ENCODE assay signal across 15 mouse cellular contexts in the genomic region with DNA sequence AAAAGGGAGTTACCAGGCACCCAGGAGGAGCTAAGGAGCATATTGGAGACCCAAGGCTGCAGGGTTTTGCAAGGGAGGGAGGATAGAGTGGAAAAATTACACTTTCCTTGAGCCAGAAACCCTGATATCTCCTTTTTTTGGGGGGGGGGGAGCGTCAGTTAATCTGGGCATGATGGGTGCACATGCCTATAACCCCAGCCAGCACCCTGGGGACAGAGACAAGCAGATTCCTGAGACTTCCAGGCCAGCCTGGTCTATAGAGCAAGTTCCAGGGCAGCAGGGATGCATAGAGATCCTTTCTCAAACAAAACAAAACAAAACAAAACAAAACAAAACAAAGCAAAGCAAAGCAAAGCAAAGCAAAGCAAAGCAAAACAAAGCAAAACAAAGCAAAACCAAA. TPM values are rescaled to one million over a fixed set of nuclear protein-coding genes. Genes with fewer than 3 reads are reported as not detected.
A peak's percentile ranks its signal among the peaks of the same experiment; 100 is the strongest.
DNase-seq lines count a peak whose midpoint lies in the region; ATAC-seq and TF ChIP-seq lines count a peak whose summit lies in the region.
"Had no signal": no experiment of that assay in that cellular context is flagged by ENCODE, and none has a peak within 500 bp of the region (broad histone marks: within the 10 kb centered on the region; RNA-seq: fewer than 3 reads in every experiment).

No protein-coding gene starts in this region.

- no peak overlapping the region for H3K4me3 ChIP-seq in heart, embryonic 11.5 days (ENCODE audit: low read depth, low read length)
- H3K4me3 ChIP-seq in liver, adult 2 months (ENCODE audit: insufficient read depth, low read depth, low read length): no peak overlapping the region
- no peak overlapping the region for H3K4me3 ChIP-seq in liver, embryonic 11.5 days (ENCODE audit: low read depth, low read length)
- H3K4me3 ChIP-seq in embryonic facial prominence, embryonic 12.5 days: no peak overlapping the region
- no peak overlapping the region for H3K4me3 ChIP-seq in limb, embryonic 15.5 days
- H3K4me3 ChIP-seq in neural tube, embryonic 15.5 days (replicated peaks): no peak overlapping the region
- H3K4me3 ChIP-seq: forebrain, embryonic 15.5 days had no signal

- H3K4me2 ChIP-seq in heart, embryonic 11.5 days: no peak overlapping the region; the same call in 1 of the 2 replicates
- no peak overlapping the region for H3K4me2 ChIP-seq in liver, embryonic 11.5 days
- no peak overlapping the region for H3K4me2 ChIP-seq in embryonic facial prominence, embryonic 12.5 days (replicated peaks)
- H3K4me2 ChIP-seq in limb, embryonic 15.5 days: no peak overlapping the region
- H3K4me2 ChIP-seq in neural tube, embryonic 15.5 days: no peak overlapping the region
- H3K4me2 ChIP-seq: forebrain, embryonic 15.5 days had no signal

- H3K27ac ChIP-seq in heart, embryonic 11.5 days (ENCODE audit: low read depth, low read length): peak overlapping the region; percentile 68
- peak overlapping the region; percentile 50; the same call in 1 of the 2 replicates for H3K27ac ChIP-seq in liver, adult 2 months (replicated peaks; ENCODE audit: insufficient read depth, low read depth, low read length)
- H3K27ac ChIP-seq in liver, embryonic 11.5 days (ENCODE audit: low read depth, low read length): no peak overlapping the region
- peak overlapping the region; percentile 79; the same call in 1 of the 2 replicates for H3K27ac ChIP-seq in embryonic facial prominence, embryonic 12.5 days
- H3K27ac ChIP-seq in limb, embryonic 15.5 days: peak overlapping the region; percentile 79
- no peak overlapping the region for H3K27ac ChIP-seq in neural tube, embryonic 15.5 days (replicated peaks)
- H3K27ac ChIP-seq: forebrain, embryonic 15.5 days had no signal

- no peaks in the 10 kb centered on the region for H3K79me2 ChIP-seq in liver, adult 2 months (ENCODE audit: control insufficient read depth, insufficient read depth, low read length)

- no peak for TF ChIP-seq CTCF in liver, adult 2 months (IDR thresholded peaks at IDR 0.05; ENCODE audit: low read depth, low read length)

- ATAC-seq in heart, embryonic 11.5 days (replicated peaks; ENCODE audit: insufficient number of reproducible peaks, low FRiP score, low TSS enrichment): no peak
- no peak for ATAC-seq in liver, embryonic 11.5 days (replicated peaks; ENCODE audit: low FRiP score)
- ATAC-seq in embryonic facial prominence, embryonic 12.5 days (ENCODE audit: insufficient number of reproducible peaks, insufficient read depth, low FRiP score, low TSS enrichment): no peak
- no peak for ATAC-seq in limb, embryonic 15.5 days (ENCODE audit: insufficient number of reproducible peaks, low FRiP score, low TSS enrichment, low read depth)
- ATAC-seq in neural tube, embryonic 15.5 days (ENCODE audit: low FRiP score): no peak
- ATAC-seq: forebrain, embryonic 15.5 days had no signal

- no peak overlapping the region for H3K9ac ChIP-seq in heart, embryonic 11.5 days (ENCODE audit: low read depth, low read length)
- H3K9ac ChIP-seq in liver, adult 2 months (ENCODE audit: low read depth, low read length): no peak overlapping the region
- H3K9ac ChIP-seq in liver, embryonic 11.5 days (ENCODE audit: low read depth, low read length): no peak overlapping the region
- H3K9ac ChIP-seq in embryonic facial prominence, embryonic 12.5 days: no peak overlapping the region
- no peak overlapping the region for H3K9ac ChIP-seq in limb, embryonic 15.5 days
- H3K9ac ChIP-seq in neural tube, embryonic 15.5 days (replicated peaks): no peak overlapping the region
- H3K9ac ChIP-seq: forebrain, embryonic 15.5 days had no signal

- DNase-seq in heart, postnatal 25 days (ENCODE audit: low spot score): no peak
- DNase-seq in liver, adult 2 months (ENCODE audit: extremely low read depth, low read depth, low spot score): no peak
- no peak for DNase-seq in liver, embryonic 11.5 days (ENCODE audit: low spot score)
- DNase-seq in thymus, postnatal 0 days (ENCODE audit: low spot score): no peak
- DNase-seq: cerebellum, adult 11 months; spleen, adult 18-20 months; thymus, adult 18-20 months had no signal

- H3K27me3 ChIP-seq in heart, embryonic 11.5 days (ENCODE audit: control insufficient read depth, insufficient read depth, low read length): no peaks in the 10 kb centered on the region
- H3K27me3 ChIP-seq in liver, adult 2 months (ENCODE audit: control insufficient read depth, insufficient read depth, low read length): no peaks in the 10 kb centered on the region
- H3K27me3 ChIP-seq in liver, embryonic 11.5 days (replicated peaks; ENCODE audit: control insufficient read depth, insufficient read depth, low read length): no peaks in the 10 kb centered on the region
- no peaks in the 10 kb centered on the region for H3K27me3 ChIP-seq in embryonic facial prominence, embryonic 12.5 days
- H3K27me3 ChIP-seq in limb, embryonic 15.5 days: no peaks in the 10 kb centered on the region
- no peaks in the 10 kb centered on the region for H3K27me3 ChIP-seq in neural tube, embryonic 15.5 days (replicated peaks)
- H3K27me3 ChIP-seq: forebrain, embryonic 15.5 days had no signal

- intact Hi-C loops in heart, postnatal 25 days (cut with DNase I): loop anchor here (2.0 kb wide), 2 partner anchors 31 to 79 kb away; no protein-coding TSS in a partner anchor

- no peak for TF ChIP-seq POLR2A in liver, adult 2 months (IDR thresholded peaks at IDR 0.05; ENCODE audit: extremely low read depth, insufficient read depth, low read length)

- H3K4me1 ChIP-seq in heart, embryonic 11.5 days (ENCODE audit: control insufficient read depth, insufficient read depth, low read length): peaks cover 23% of the 10 kb centered on the region
- peaks cover 6% of the 10 kb centered on the region; the same call in 1 of the 2 replicates for H3K4me1 ChIP-seq in liver, adult 2 months (ENCODE audit: control insufficient read depth, insufficient read depth, low read length)
- H3K4me1 ChIP-seq in liver, embryonic 11.5 days (replicated peaks; ENCODE audit: control insufficient read depth, insufficient read depth, low read length): peaks cover 12% of the 10 kb centered on the region
- peaks cover 20% of the 10 kb centered on the region; the same call in 1 of the 2 replicates for H3K4me1 ChIP-seq in embryonic facial prominence, embryonic 12.5 days
- H3K4me1 ChIP-seq in limb, embryonic 15.5 days: peaks cover 34% of the 10 kb centered on the region
- H3K4me1 ChIP-seq in neural tube, embryonic 15.5 days: peaks cover 14% of the 10 kb centered on the region

- WGBS in heart, embryonic 11.5 days (ENCODE audit: insufficient replicate concordance): 75% methylated on average over 1 of the region's 1 CpGs
- 83% methylated on average over 1 of the region's 1 CpGs for WGBS in liver, adult 2 months
- WGBS in liver, embryonic 11.5 days: 67% methylated on average over 1 of the region's 1 CpGs
- 50% methylated on average over 1 of the region's 1 CpGs for WGBS in embryonic facial prominence, embryonic 12.5 days
- 91% methylated on average over 1 of the region's 1 CpGs for WGBS in limb, embryonic 15.5 days
- 43% methylated on average over 1 of the region's 1 CpGs for WGBS in neural tube, embryonic 15.5 days

- H3K36me3 ChIP-seq in heart, embryonic 11.5 days (ENCODE audit: control insufficient read depth, insufficient read depth, low read length): no peaks in the 10 kb centered on the region
- no peaks in the 10 kb centered on the region for H3K36me3 ChIP-seq in liver, adult 2 months (ENCODE audit: control insufficient read depth, insufficient read depth, low read length)
- H3K36me3 ChIP-seq in liver, embryonic 11.5 days (ENCODE audit: control insufficient read depth, insufficient read depth, low read length): no peaks in the 10 kb centered on the region
- no peaks in the 10 kb centered on the region for H3K36me3 ChIP-seq in embryonic facial prominence, embryonic 12.5 days
- H3K36me3 ChIP-seq in limb, embryonic 15.5 days: no peaks in the 10 kb centered on the region
- no peaks in the 10 kb centered on the region for H3K36me3 ChIP-seq in neural tube, embryonic 15.5 days
- H3K36me3 ChIP-seq: forebrain, embryonic 15.5 days had no signal

- no peaks in the 10 kb centered on the region for H3K9me3 ChIP-seq in heart, embryonic 11.5 days (replicated peaks; ENCODE audit: control insufficient read depth, low read length)
- H3K9me3 ChIP-seq in liver, embryonic 11.5 days (ENCODE audit: control insufficient read depth, low read length): no peaks in the 10 kb centered on the region
- H3K9me3 ChIP-seq in embryonic facial prominence, embryonic 12.5 days: no peaks in the 10 kb centered on the region
- H3K9me3 ChIP-seq in limb, embryonic 15.5 days: no peaks in the 10 kb centered on the region
- no peaks in the 10 kb centered on the region for H3K9me3 ChIP-seq in neural tube, embryonic 15.5 days (replicated peaks)
- H3K9me3 ChIP-seq: forebrain, embryonic 15.5 days had no signal

RNA-seq across cellular contexts. Expression of gene Ninj2, which starts 21.1 kb away (rescaled TPM):
- not detected in 2 replicates for polyA plus RNA-seq in heart, embryonic 11.5 days (2014; fragmentation: Nextera tagmentation; extraction: Ambion mirVana)
- not detected for total RNA-seq in heart, postnatal 25 days (2021)
- total RNA-seq in liver, adult 2 months (2014; rRNA removed): not detected in 2 replicates
- polyA plus RNA-seq in liver, adult 2 months (2012; rRNA removed): not detected in 2 replicates
- not detected in 2 replicates for polyA plus RNA-seq in liver, embryonic 11.5 days (2014; fragmentation: Nextera tagmentation; extraction: Ambion mirVana)
- not detected in 2 replicates for polyA plus RNA-seq in embryonic facial prominence, embryonic 12.5 days (2016; fragmentation: Nextera tagmentation; extraction: Ambion mirVana)
- polyA plus RNA-seq in limb, embryonic 15.5 days (2015; fragmentation: Nextera tagmentation; extraction: Ambion mirVana): 1.5 and 1.6 TPM in 2 replicates
- polyA plus RNA-seq in thymus, postnatal 0 days (2015; fragmentation: Nextera tagmentation; extraction: Ambion mirVana): 0.51 and 0.60 TPM in 2 replicates
- polyA plus RNA-seq in neural tube, embryonic 15.5 days (2015; fragmentation: Nextera tagmentation; extraction: Ambion mirVana): 0.19 and 0.46 TPM in 2 replicates
- total RNA-seq: adrenal gland, adult 8-10 months; hematopoietic stem cell, adult 5-6 weeks had no signal
- polyA plus RNA-seq: C2C12; forebrain, embryonic 15.5 days had no signal

Comparison
In these comparisons a context has a peak if more than half of its experiments do, and no peak if none do; other contexts are left out.
1. H3K27ac ChIP-seq: peak in heart, embryonic 11.5 days (single experiment), liver, adult 2 months (single experiment), embryonic facial prominence, embryonic 12.5 days (single experiment) and limb, embryonic 15.5 days (single experiment); none in liver, embryonic 11.5 days (single experiment) and neural tube, embryonic 15.5 days (single experiment).